Mouse (Mus musculus) layer of hippocampus, adult 9-11 months (tissue): Measurements from ENCODE around the gene Fut1.

Experiments
- DNase-seq: peaks from one replicate; pipeline ENCODE4 v3.0.0; 2022

Fut1 gene

GRCm38 (mm10) chr7:45605704-45606289 is 11.3 kb upstream of the Fut1 start:
- no peak for DNase-seq

- no peak for DNase-seq
These were observed 7.6 kb upstream of the Fut1 start for GRCm38 (mm10) chr7:45609511-45609910.

- DNase-seq: no peak
These were observed 812 bp upstream of the Fut1 start for GRCm38 (mm10) chr7:45616277-45616676.

- DNase-seq: no peak
These were observed 1.2 kb downstream of the Fut1 start for GRCm38 (mm10) chr7:45618316-45618715.

- no peak for DNase-seq
These were observed 2.5 kb downstream of the Fut1 start for GRCm38 (mm10) chr7:45619592-45619991.

GRCm38 (mm10) chr7:45621443-45621842 is 4.4 kb downstream of the Fut1 start, which contains the start of gene Izumo1:
Gene Izumo1 (plus strand): TSS chr7:45621811.
- no peak for DNase-seq

- DNase-seq: no peak
These were observed 6.4 kb downstream of the Fut1 start for GRCm38 (mm10) chr7:45623507-45623906.

- DNase-seq: no peak
These were observed 7.6 kb downstream of the Fut1 start for GRCm38 (mm10) chr7:45624718-45625117.

GRCm38 (mm10) chr7:45625481-45625880 is 8.4 kb downstream of the Fut1 start:
- DNase-seq: no peak

GRCm38 (mm10) chr7:45626571-45627076 is 9.5 kb downstream of the Fut1 start:
- DNase-seq: no peak

- DNase-seq: no peak
These were observed 10.2 kb downstream of the Fut1 start, which contains the start of gene Rasip1 for GRCm38 (mm10) chr7:45627261-45627660. Gene Rasip1 (plus strand): TSS chr7:45627488.

GRCm38 (mm10) chr7:45628364-45629294 is 11.5 kb downstream of the Fut1 start:
- peak; percentile 81 for DNase-seq

GRCm38 (mm10) chr7:45630064-45630907 is 13.2 kb downstream of the Fut1 start:
- DNase-seq: no peak

GRCm38 (mm10) chr7:45632499-45632898 is 15.4 kb downstream of the Fut1 start:
- DNase-seq: no peak

- no peak for DNase-seq
These were observed 18.0 kb downstream of the Fut1 start for GRCm38 (mm10) chr7:45634946-45635681.

- no peak for DNase-seq
These were observed 18.9 kb downstream of the Fut1 start for GRCm38 (mm10) chr7:45635711-45636688.

GRCm38 (mm10) chr7:45637710-45638109 is 20.6 kb downstream of the Fut1 start:
- no peak for DNase-seq

- DNase-seq: peak; percentile 98
These were observed 21.7 kb downstream of the Fut1 start for GRCm38 (mm10) chr7:45638623-45639401.

- no peak for DNase-seq
These were observed 22.5 kb downstream of the Fut1 start, which contains the start of gene Mamstr for GRCm38 (mm10) chr7:45639561-45640027. Gene Mamstr (plus strand): TSS chr7:45639977.
